Mouse (Mus musculus) hindbrain, embryonic 13.5 days (tissue): Measurements from ENCODE around the gene Gm11444. TPM values are rescaled to one million over a fixed set of nuclear protein-coding genes. Genes with fewer than 3 reads are reported as not detected.

Experiments used
- ATAC-seq: fragments of 200-750 bp; cut with Nextera tagmentation; 2 replicates; pipeline ENCODE4 v1.8.0; 2017; ENCODE audit warnings: moderate TSS enrichment; ENCODE audit not compliant: low FRiP score
- H3K27ac ChIP-seq: fragments of 300-500 bp; sonication (generic); 2 replicates; pipeline ENCODE4 v1.5.1; 2015; ENCODE audit warnings: inconsistent platforms, mild to moderate bottlenecking, moderate library complexity
- H3K27me3 ChIP-seq: fragments of 300-500 bp; sonication (generic); 2 replicates; pipeline ENCODE4 v1.6.1; 2015; ENCODE audit warnings: mild to moderate bottlenecking, inconsistent platforms
- H3K36me3 ChIP-seq: fragments of 300-500 bp; sonication (generic); 2 replicates; pipeline ENCODE4 v1.6.1; 2015; ENCODE audit warnings: mild to moderate bottlenecking, inconsistent platforms
- H3K4me1 ChIP-seq: fragments of 300-500 bp; sonication (generic); replicated peaks from 2 replicates; pipeline ENCODE4 v1.6.1; 2015; ENCODE audit warnings: inconsistent platforms
- H3K4me2 ChIP-seq: fragments of 300-500 bp; sonication (generic); 2 replicates; pipeline ENCODE4 v1.6.1; 2015; ENCODE audit warnings: inconsistent platforms, mild to moderate bottlenecking, moderate library complexity
- H3K4me3 ChIP-seq: fragments of 300-500 bp; sonication (generic); 2 replicates; pipeline ENCODE4 v1.5.1; 2015; ENCODE audit warnings: mild to moderate bottlenecking, inconsistent platforms
- H3K9ac ChIP-seq: fragments of 300-500 bp; sonication (generic); 2 replicates; pipeline ENCODE4 v1.6.1; 2015; ENCODE audit warnings: mild to moderate bottlenecking, inconsistent platforms
- H3K9me3 ChIP-seq: fragments of 300-500 bp; sonication (generic); 2 replicates; pipeline ENCODE4 v1.6.1; 2016; ENCODE audit warnings: inconsistent platforms
- WGBS: fragments of 180-500 bp; shearing (Covaris S2); methylation state at CpG from one replicate; pipeline ENCODE4 v1.1.7; 2015; 5-methylcytosine and 5-hydroxymethylcytosine counted together
- polyA plus RNA-seq: library from polyadenylated mRNA; unstranded; fragments of >200 nt; fragmentation: Nextera tagmentation; extraction: Ambion mirVana; gene quantifications from 2 replicates; pipeline ENCODE4 v1.2.1, GENCODE M21; 2015

Gm11444 gene
- polyA plus RNA-seq, 1 experiment from 2014 or later: not detected

DNA sequence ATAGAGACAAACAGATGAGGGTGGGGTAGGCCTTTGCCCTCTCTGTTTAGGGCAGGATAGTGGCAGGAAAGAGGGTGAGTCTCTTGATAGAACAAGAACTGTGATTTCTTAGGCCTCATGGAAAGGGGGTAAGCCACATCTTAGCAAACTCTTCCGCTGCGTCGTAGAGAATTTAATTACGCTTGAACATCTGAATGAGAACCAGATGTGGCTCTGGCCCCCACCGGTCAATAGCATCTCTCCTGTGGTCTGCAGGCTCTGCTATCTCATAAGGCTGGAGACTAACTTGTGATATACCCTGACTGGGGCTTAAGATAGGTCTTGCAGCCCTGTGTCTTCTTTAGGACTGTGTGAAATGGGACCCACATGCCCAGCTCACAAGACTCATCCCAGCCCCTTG, 33.7 kb downstream of the Gm11444 start:
- H3K4me2 ChIP-seq: no peak overlapping the region
- no peak overlapping the region for H3K9ac ChIP-seq
- no peak overlapping the region for H3K27ac ChIP-seq
- H3K27me3 ChIP-seq: peaks cover 33% of the 10 kb centered on the region
- 77% methylated on average over 5 of the region's 5 CpGs for WGBS
- H3K4me3 ChIP-seq: no peak overlapping the region
- no peaks in the 10 kb centered on the region for H3K9me3 ChIP-seq
- peaks cover 15% of the 10 kb centered on the region for H3K4me1 ChIP-seq
- no peak for ATAC-seq
- H3K36me3 ChIP-seq: no peaks in the 10 kb centered on the region

DNA sequence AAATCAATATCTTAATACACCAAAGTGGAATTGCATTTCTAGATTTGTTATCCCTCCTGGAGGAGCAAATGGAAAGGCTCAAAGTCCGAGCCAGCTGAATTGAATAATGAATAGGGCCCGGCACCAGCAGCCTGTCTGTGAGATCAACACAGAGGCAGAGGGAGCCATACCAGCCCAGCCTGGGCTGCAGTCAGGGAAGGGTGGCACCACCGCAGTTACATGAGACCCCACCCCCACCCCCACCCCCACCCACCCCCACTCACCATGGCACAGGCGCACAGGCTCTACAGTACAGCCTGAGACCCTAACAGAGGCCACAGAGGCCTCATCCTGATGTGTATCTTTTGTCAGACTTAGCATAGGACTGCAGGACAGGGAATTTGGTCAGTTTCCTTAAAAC, 35.5 kb downstream of the Gm11444 start:
- peaks cover 15% of the 10 kb centered on the region for H3K4me1 ChIP-seq

DNA sequence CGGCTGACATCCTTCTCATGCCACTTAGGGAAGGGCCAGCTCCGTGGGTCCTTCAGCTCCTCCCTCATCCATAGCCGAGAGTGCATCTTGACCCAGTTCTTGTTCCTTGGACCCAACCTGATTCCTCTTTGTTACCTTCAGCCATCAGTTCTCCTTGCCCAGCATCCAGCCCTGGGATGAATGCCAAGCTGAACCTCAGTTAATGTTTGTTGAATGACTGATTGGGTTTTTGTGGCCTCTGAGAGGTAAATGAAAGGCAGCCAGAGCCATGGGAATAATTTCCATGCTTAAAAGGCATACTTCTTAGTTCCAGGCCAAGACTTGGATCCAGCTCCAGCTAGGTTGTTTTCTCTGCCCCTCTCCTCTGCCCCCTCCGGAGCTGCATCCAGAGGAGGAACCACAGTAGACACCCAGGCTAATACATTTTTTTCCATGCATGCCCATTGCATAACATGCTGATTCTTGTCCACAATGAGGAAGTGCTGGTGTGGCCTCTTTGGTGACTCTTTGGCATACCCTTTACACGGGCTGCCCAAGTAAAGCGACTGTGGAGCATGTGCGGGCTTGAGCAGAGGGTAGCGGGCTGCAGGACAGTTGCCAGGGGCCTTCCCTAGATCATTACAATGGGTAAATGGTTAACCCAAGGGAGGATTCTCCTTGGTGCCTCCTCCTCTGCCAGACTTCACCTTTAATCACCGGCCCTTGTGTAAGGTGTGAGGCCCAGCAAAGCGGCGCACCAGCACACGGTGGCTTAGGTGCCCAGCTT, 37.7 kb downstream of the Gm11444 start:
- no peaks in the 10 kb centered on the region for H3K36me3 ChIP-seq
- WGBS: 89% methylated on average over 12 of the region's 12 CpGs
- no peak overlapping the region for H3K27ac ChIP-seq
- H3K4me2 ChIP-seq: no peak overlapping the region
- H3K27me3 ChIP-seq: peaks cover 12% of the 10 kb centered on the region; the same call in 1 of the 2 replicates
- no peak overlapping the region for H3K9ac ChIP-seq
- no peak for ATAC-seq
- H3K4me3 ChIP-seq: no peak overlapping the region
- H3K4me1 ChIP-seq: peaks cover 15% of the 10 kb centered on the region
- H3K9me3 ChIP-seq: no peaks in the 10 kb centered on the region

More for the DNA sequence above, 35.5 kb downstream of the Gm11444 start:
- no peak overlapping the region for H3K4me2 ChIP-seq
- no peaks in the 10 kb centered on the region for H3K36me3 ChIP-seq
- no peaks in the 10 kb centered on the region for H3K9me3 ChIP-seq
- H3K27ac ChIP-seq: no peak overlapping the region
- no peak overlapping the region for H3K4me3 ChIP-seq
- H3K9ac ChIP-seq: no peak overlapping the region
- ATAC-seq: no peak
- 35% methylated on average over 4 of the region's 4 CpGs for WGBS
- peaks cover 17% of the 10 kb centered on the region for H3K27me3 ChIP-seq

DNA sequence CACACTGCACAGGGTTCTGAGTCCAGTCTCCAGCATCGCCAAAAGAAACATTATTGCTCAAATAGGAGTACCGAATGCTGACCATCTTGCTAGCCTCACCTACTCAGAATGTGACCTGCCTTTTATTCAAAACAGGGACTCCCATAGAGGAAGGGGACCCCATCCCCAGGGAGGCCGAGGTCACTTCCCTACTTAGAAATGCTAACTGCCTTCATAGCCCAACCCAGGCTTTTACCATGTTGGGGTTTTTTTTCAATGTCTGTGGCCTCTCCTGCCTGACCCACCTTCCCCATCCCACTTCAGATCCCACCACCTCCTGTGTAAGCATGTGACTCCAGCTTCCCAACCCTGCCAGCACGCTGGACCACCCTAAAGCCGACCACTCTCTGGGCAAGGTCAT, 38.5 kb downstream of the Gm11444 start:
- Histone ChIP-seq H3K9ac (no peak overlapping the region), H3K4me1 (peaks cover 15% of the 10 kb centered on the region), H3K4me3 (no peak overlapping the region), H3K27me3 (peaks cover 12% of the 10 kb centered on the region; the same call in 1 of the 2 replicates), H3K9me3 (no peaks in the 10 kb centered on the region), H3K36me3 (no peaks in the 10 kb centered on the region), H3K27ac (no peak overlapping the region), H3K4me2 (no peak overlapping the region)
- WGBS: 89% methylated on average over 5 of the region's 5 CpGs
- ATAC-seq: no peak

DNA sequence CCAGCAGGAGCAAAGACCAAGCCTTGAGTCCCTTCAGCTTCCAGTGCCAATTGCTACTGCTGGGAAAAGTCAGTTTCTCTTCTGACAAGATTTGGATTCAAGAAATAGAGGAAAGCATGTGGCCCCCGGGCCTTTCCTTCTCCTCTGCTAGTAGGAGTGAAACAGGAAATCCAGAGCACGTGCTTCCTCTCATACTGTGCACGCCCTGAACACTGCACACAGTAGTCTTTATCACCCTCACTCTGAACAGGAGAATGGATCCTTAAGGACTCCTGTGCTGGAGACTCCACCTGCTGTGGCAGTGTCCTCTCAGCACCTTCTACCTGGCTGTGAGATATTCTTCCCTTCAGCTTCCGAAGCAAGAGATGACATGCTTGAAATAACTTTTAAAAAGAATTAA, 38.9 kb downstream of the Gm11444 start:
- Histone ChIP-seq H3K27ac (no peak overlapping the region), H3K4me2 (no peak overlapping the region), H3K27me3 (peaks cover 12% of the 10 kb centered on the region; the same call in 1 of the 2 replicates), H3K4me1 (peaks cover 15% of the 10 kb centered on the region), H3K4me3 (no peak overlapping the region), H3K9me3 (no peaks in the 10 kb centered on the region), H3K36me3 (no peaks in the 10 kb centered on the region), H3K9ac (no peak overlapping the region)
- 84% methylated on average over 4 of the region's 4 CpGs for WGBS
- no peak for ATAC-seq

DNA sequence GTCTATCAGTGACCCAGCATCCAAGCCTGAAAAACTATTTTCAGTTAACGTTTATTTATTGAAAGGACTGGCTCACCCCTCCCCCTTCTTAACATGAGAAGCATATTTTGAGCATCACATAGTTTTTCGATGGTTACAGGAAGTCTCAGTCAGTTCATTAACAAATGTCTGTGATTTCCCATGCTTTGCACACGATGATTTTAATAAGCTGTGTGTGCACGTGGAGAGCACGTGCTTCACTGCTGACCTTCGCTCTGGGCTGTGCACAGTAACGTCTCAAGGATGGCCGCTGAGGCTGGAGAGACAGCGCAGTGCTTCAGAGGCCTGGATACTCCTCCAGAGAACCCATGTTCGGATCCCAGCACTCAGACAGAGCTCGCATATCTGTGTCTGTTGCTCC, 42.8 kb downstream of the Gm11444 start:
- H3K4me3 ChIP-seq: no peak overlapping the region
- H3K36me3 ChIP-seq: no peaks in the 10 kb centered on the region
- no peak for ATAC-seq
- H3K9ac ChIP-seq: no peak overlapping the region
- H3K4me1 ChIP-seq: no peaks in the 10 kb centered on the region
- H3K9me3 ChIP-seq: no peaks in the 10 kb centered on the region
- no peak overlapping the region for H3K4me2 ChIP-seq
- WGBS: 85% methylated on average over 11 of the region's 11 CpGs
- no peaks in the 10 kb centered on the region for H3K27me3 ChIP-seq
- no peak overlapping the region for H3K27ac ChIP-seq

DNA sequence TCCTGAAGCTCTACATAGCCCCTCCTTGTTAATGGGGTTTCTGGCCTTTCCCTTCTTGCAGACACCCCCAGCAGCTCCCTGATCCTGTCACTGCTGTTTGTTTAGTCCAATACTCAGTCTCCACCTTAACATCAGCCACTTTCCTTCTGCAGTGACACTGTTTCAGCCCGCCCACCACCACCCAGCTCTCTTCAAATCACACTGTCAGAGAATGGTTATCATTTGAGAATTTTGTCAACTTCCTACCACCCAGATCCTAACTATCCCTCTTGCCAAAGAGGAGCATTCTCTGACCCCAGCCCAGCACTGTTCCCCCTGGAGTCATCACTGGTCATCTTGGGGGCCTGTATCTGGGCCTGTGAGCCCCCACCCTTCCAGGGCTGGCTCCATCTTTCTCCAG, 44.4 kb downstream of the Gm11444 start:
- Histone ChIP-seq H3K27me3 (no peaks in the 10 kb centered on the region), H3K4me2 (no peak overlapping the region), H3K4me3 (no peak overlapping the region), H3K9me3 (no peaks in the 10 kb centered on the region), H3K36me3 (no peaks in the 10 kb centered on the region), H3K9ac (no peak overlapping the region), H3K4me1 (no peaks in the 10 kb centered on the region), H3K27ac (no peak overlapping the region)
- 93% methylated on average over 1 of the region's 1 CpGs for WGBS
- no peak for ATAC-seq

DNA sequence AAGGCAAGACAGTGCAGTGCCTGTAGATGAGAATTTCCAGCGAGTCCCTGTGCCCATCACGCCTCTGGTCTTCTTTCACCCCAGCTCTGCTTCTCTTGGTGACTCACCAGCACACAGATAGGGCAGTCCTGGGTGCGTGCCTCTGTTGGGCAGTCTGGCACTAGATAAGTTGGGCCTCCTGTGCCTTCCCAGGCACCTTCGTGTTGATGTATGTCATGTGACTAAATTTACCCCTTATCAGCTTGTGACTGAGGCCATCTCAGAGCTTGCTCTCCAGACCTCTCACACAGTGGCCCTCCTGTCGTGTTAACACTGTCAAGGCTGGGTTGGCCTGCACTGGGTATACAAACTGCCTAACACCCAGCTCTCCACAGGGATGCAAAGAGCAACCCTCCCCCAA, 46.1 kb downstream of the Gm11444 start:
- no peak for ATAC-seq
- 83% methylated on average over 5 of the region's 5 CpGs for WGBS
- no peaks in the 10 kb centered on the region for H3K9me3 ChIP-seq
- H3K4me1 ChIP-seq: no peaks in the 10 kb centered on the region
- H3K36me3 ChIP-seq: no peaks in the 10 kb centered on the region
- no peak overlapping the region for H3K4me2 ChIP-seq
- no peak overlapping the region for H3K9ac ChIP-seq
- H3K4me3 ChIP-seq: no peak overlapping the region
- H3K27ac ChIP-seq: no peak overlapping the region
- H3K27me3 ChIP-seq: no peaks in the 10 kb centered on the region

DNA sequence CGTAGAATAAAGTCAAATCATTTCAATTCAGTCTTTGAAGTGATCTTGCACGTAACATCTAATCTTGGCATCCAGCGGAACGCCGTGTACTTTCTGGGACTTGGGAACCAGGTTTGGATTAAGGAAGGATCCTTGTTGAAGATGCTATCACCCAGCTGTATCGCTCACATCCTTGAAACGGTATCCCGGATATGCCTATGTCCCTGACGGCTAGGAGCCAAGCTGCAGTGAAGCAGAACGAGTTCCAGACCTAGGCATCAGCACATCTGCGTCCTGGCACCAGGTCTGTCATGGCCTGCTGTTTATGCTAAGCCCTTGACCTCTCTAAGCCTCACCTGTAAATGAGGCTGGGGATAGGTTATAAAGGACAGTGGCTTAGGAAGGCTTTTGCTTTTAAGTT, 49.8 kb downstream of the Gm11444 start:
- 83% methylated on average over 11 of the region's 11 CpGs for WGBS

DNA sequence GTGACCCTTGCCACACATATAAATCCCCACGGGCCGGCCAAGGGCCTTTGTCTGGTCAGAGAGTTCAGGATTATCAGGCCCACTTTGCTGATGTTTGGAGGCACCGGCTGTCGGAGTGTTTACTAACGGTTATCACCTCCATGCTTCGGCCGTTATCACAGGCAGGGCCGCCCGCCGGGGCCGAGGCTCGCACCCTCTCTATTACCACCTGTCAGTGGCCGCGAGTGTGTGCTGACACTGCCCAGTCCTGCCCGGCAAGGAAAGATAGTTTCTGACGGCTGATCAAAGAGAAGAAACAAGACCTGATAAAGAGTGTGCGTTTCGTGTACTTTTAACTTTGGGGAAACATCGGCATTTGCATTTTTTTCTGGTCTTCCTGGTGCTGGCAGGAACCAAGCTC, 50.3 kb downstream of the Gm11444 start:
- Histone ChIP-seq H3K27me3 (0 out of 2 replicates have a peak, but pooled peaks cover 2% of the 10 kb centered on the region), H3K4me2 (no peak overlapping the region), H3K4me3 (no peak overlapping the region), H3K4me1 (no peaks in the 10 kb centered on the region), H3K9ac (no peak overlapping the region), H3K9me3 (no peaks in the 10 kb centered on the region), H3K27ac (no peak overlapping the region), H3K36me3 (no peaks in the 10 kb centered on the region)
- 70% methylated on average over 19 of the region's 19 CpGs for WGBS
- no peak for ATAC-seq

More for the DNA sequence above, 49.8 kb downstream of the Gm11444 start:
- Histone ChIP-seq H3K9ac (no peak overlapping the region), H3K36me3 (no peaks in the 10 kb centered on the region), H3K4me1 (no peaks in the 10 kb centered on the region), H3K9me3 (no peaks in the 10 kb centered on the region), H3K27me3 (0 out of 2 replicates have a peak, but pooled peaks cover 2% of the 10 kb centered on the region), H3K4me3 (no peak overlapping the region), H3K27ac (no peak overlapping the region), H3K4me2 (no peak overlapping the region)
- ATAC-seq: no peak

DNA sequence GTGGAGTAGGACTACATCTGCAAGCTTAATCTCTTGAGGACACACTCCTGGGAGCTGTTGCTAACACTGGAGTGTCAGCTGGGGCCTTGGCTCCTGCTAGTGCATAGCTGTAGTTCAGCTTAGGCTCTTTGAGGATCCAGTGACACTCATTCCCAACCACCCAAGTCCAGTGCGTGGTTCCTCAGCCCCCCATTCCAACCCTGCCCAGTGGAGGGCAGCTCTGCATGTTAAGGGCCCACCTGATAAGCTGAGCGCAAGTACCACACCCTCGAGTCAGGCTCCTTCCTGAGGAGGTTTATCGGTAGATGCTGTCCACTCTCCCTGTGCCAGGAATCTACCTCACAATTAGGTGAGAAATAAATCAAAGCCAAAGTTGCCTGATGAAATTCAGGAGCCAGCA, 50.7 kb downstream of the Gm11444 start:
- Histone ChIP-seq H3K9ac (no peak overlapping the region), H3K27ac (no peak overlapping the region), H3K4me2 (no peak overlapping the region), H3K27me3 (0 out of 2 replicates have a peak, but pooled peaks cover 2% of the 10 kb centered on the region), H3K4me3 (no peak overlapping the region), H3K36me3 (no peaks in the 10 kb centered on the region), H3K4me1 (no peaks in the 10 kb centered on the region), H3K9me3 (no peaks in the 10 kb centered on the region)
- ATAC-seq: no peak
- WGBS: 90% methylated on average over 4 of the region's 4 CpGs
